Mouse (Mus musculus): ENCODE results near the gene Nmi. TPM values are rescaled to one million over a fixed set of nuclear protein-coding genes. Genes with fewer than 3 reads are reported as not detected.

The Nmi gene
- total RNA-seq, 2 experiments from 2014 or later = 16.8 to 59.3 TPM

Other genes starting within 250 kb of the Nmi start
- 31.2 and 37.1 TPM in 2 replicates for gene Rbm43, start 38.3 kb downstream of the Nmi start, total RNA-seq (2014; fragmentation: Nextera tagmentation)
- gene Rbm43, start 38.3 kb downstream of the Nmi start, total RNA-seq (2017) = 18.0 and 30.1 TPM in 2 replicates
- 0.92 TPM in 1 of 2 replicates, not detected in the other for gene Tnfaip6, start 64.5 kb upstream of the Nmi start, total RNA-seq (2014; fragmentation: Nextera tagmentation)
- 0.31 and 0.65 TPM in 2 replicates for gene Tnfaip6, start 64.5 kb upstream of the Nmi start, total RNA-seq (2017)
- 82.1 and 90.8 TPM in 2 replicates for gene Rif1, start 99.3 kb upstream of the Nmi start, total RNA-seq (2014; fragmentation: Nextera tagmentation)
- gene Rif1, start 99.3 kb upstream of the Nmi start, total RNA-seq (2017) = 94.3 and 103 TPM in 2 replicates